Mouse (Mus musculus) lung, adult 2 months (tissue): ENCODE results near the gene Rbm15b.

Source experiments
- CTCF ChIP-seq: fragments of 200-500 bp; IDR thresholded peaks from 2 replicates; pipeline ENCODE4 v1.5.1; 2011; ENCODE audit warnings: mild to moderate bottlenecking, low read length, control low read depth; ENCODE audit not compliant: insufficient read depth
- POLR2A ChIP-seq: fragments of 200-500 bp; IDR thresholded peaks from 2 replicates; pipeline ENCODE4 v1.6.1; 2011; ENCODE audit warnings: low read depth, mild to moderate bottlenecking, control low read depth, low read length, borderline replicate concordance; ENCODE audit errors: extremely low read depth

DNA sequence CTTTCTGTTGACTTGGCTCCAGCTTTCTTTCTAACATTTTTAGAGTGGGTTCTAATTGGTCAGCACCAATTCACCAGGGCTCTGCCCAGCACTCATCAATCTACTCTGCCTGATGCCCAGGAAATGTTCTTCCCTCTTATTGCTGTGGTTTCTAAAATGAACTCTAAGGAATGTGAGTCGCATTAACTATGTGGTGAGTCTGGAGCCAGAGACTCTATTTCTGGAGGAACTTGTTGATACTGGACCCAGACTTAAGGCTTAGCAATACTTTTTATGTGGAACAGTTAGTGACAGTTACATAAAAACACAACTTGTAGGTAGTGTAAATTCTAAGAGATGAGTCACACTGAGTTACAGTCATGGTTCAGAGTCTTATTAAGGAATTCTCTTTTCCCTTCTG lies 47.8 kb upstream of the Rbm15b start:
- no peak for TF ChIP-seq CTCF
- no peak for TF ChIP-seq POLR2A
